Mouse (Mus musculus) liver, embryonic 16.5 days (tissue): ENCODE data around the gene Atg10. TPM values are rescaled to one million over a fixed set of nuclear protein-coding genes. Genes with fewer than 3 reads are reported as not detected.
A peak's percentile ranks its signal among the peaks of the same experiment; 100 is the strongest.

ENCODE experiments used
- ATAC-seq: fragments of 200-750 bp; cut with Nextera tagmentation; 2 replicates; pipeline ENCODE4 v1.8.0; 2017; ENCODE audit warnings: low read depth, mild to moderate bottlenecking, moderate number of reproducible peaks, moderate library complexity
- H3K27ac ChIP-seq: fragments of 300-500 bp; sonication (generic); 2 replicates; pipeline ENCODE4 v1.5.1; 2014; ENCODE audit warnings: mild to moderate bottlenecking, low read length
- H3K27me3 ChIP-seq: fragments of 300-500 bp; sonication (generic); 2 replicates; pipeline ENCODE4 v1.6.1; 2014; ENCODE audit warnings: low read depth, low read length, mixed read lengths; ENCODE audit not compliant: control insufficient read depth, insufficient read depth
- H3K36me3 ChIP-seq: fragments of 300-500 bp; sonication (generic); 2 replicates; pipeline ENCODE4 v1.6.1; 2014; ENCODE audit warnings: mild to moderate bottlenecking; ENCODE audit not compliant: control insufficient read depth, insufficient read depth
- H3K4me1 ChIP-seq: fragments of 300-500 bp; sonication (generic); 2 replicates; pipeline ENCODE4 v1.6.1; 2014; ENCODE audit warnings: low read depth, low read length, mixed read lengths; ENCODE audit not compliant: control insufficient read depth
- H3K4me2 ChIP-seq: fragments of 300-500 bp; sonication (generic); 2 replicates; pipeline ENCODE4 v1.6.1; 2014; ENCODE audit warnings: low read depth, low read length, mixed read lengths
- H3K4me3 ChIP-seq: fragments of 300-500 bp; sonication (generic); 2 replicates; pipeline ENCODE4 v1.5.1; 2014; ENCODE audit warnings: low read depth, mild to moderate bottlenecking, low read length
- H3K9ac ChIP-seq: fragments of 300-500 bp; sonication (generic); 2 replicates; pipeline ENCODE4 v1.6.1; 2014; ENCODE audit warnings: low read depth, low read length
- H3K9me3 ChIP-seq: fragments of 300-500 bp; sonication (generic); replicated peaks from 2 replicates; pipeline ENCODE4 v1.6.1; 2016; ENCODE audit warnings: low read length; ENCODE audit not compliant: control insufficient read depth
- WGBS: fragments of 180-500 bp; shearing (Covaris S2); extraction: QIAGEN DNeasy Blood & Tissue Kit; methylation state at CpG from one replicate; pipeline ENCODE4 v1.1.7; 2014; ENCODE audit not compliant: insufficient replicate concordance; 5-methylcytosine and 5-hydroxymethylcytosine counted together
- polyA plus RNA-seq: library from polyadenylated mRNA; unstranded; fragments of >200 nt; fragmentation: Nextera tagmentation; extraction: Ambion mirVana; gene quantifications from 2 replicates; pipeline ENCODE4 v1.2.1, GENCODE M21; 2015

Gene Atg10
- polyA plus RNA-seq, 1 experiment from 2014 or later, result 2.7 TPM

DNA sequence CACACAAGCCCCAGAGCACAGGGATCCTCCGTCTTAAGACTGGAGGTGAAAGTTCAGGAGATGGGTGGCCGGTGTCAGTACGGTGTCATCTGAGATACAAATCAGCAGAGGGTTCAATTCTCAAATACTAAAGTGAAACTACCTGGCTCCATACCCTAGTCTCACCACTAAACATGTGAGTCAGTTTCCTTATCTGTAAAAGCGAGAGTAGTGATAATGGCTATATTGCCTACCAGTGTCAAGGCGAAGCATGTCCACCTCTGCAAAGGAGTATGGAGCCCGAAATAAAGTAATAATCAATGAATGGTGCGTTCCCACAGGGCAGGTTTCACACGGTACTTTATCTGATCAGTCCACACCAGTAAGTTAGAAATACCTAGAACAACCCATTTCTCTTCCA is 43.4 kb downstream of the Atg10 start:
- Histone ChIP-seq H3K36me3 (no peaks in the 10 kb centered on the region), H3K4me2 (no peak overlapping the region), H3K4me3 (no peak overlapping the region), H3K27ac (no peak overlapping the region), H3K9ac (no peak overlapping the region), H3K27me3 (no peaks in the 10 kb centered on the region), H3K4me1 (no peaks in the 10 kb centered on the region), H3K9me3 (no peaks in the 10 kb centered on the region)
- no peak for ATAC-seq
- 56% methylated on average over 8 of the region's 8 CpGs for WGBS

DNA sequence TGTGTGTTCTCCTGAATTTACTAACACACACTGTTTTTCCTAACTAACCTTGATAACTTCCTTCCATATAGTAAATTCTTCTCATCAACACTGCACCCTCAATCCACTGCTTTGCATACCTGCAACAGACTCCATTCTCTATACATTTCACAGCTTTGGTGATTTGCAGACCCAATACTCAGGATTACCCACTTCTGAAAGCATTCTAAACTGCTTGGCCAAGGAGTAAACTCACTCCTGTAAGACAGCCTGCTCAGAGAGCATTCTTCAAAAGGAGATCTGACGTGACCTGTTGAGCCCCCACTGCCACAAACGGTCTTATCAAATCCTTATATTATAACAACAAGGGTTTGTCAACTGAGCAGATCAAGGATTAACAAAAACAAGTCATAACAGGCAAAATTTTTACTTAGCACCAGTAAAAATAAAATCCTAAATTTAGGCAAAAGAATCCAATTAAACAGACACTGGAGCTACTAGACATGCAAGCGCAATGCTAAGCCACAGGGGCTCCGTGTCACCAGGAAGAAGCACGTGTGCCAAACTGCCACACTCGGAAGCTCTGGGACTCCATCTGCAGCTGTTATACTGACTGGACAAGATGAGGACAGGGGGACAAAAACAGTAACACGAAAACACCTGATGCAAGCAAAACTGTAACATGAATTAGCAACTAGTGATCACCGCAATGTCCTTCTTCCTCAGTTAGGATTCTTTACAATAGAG is 44.4 kb downstream of the Atg10 start:
- Histone ChIP-seq H3K9me3 (no peaks in the 10 kb centered on the region), H3K4me2 (no peak overlapping the region), H3K36me3 (no peaks in the 10 kb centered on the region), H3K4me1 (no peaks in the 10 kb centered on the region), H3K27ac (no peak overlapping the region), H3K27me3 (no peaks in the 10 kb centered on the region), H3K4me3 (no peak overlapping the region), H3K9ac (no peak overlapping the region)
- ATAC-seq, result no peak
- WGBS, result 68% methylated on average over 8 of the region's 8 CpGs

DNA sequence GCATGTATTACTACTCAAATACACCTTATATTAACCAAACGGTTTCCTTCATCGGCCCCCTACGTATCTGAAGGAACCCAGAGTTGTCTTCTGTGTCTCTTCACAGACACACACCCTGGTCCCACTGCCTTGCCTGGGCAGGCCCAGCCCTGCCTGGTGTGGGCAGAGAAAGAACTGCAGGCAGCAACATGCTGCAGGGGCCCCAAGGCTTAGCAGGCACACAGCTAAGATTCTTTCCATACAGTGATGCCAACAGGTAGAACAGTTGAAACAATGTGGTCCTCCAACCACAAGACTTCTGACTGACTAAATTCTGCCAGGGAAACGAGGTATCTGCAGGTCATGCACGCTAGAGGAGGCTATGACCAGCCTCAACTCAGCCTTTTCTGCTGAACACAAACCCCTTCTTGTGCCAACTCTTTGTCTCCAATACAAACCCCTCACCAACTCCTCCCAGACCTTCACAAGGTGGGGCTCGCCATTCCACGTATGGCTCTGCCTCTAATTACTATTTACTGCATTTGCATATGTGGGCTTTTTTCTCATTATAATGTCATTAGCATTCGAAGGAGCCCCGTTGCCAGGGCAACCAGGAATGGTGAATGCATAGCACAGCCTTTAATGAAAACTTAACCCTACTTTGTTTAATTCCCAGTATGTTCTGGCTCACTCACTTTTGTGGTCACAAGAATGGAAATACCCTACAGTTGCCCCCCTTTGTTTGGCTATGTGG is 45.2 kb downstream of the Atg10 start:
- H3K27ac ChIP-seq, result no peak overlapping the region
- H3K4me2 ChIP-seq, result no peak overlapping the region
- H3K27me3 ChIP-seq, result no peaks in the 10 kb centered on the region
- 59% methylated on average over 9 of the region's 9 CpGs for WGBS
- H3K4me1 ChIP-seq, result no peaks in the 10 kb centered on the region
- no peaks in the 10 kb centered on the region for H3K9me3 ChIP-seq
- ATAC-seq, result no peak
- H3K4me3 ChIP-seq, result no peak overlapping the region
- no peaks in the 10 kb centered on the region for H3K36me3 ChIP-seq
- H3K9ac ChIP-seq, result no peak overlapping the region

DNA sequence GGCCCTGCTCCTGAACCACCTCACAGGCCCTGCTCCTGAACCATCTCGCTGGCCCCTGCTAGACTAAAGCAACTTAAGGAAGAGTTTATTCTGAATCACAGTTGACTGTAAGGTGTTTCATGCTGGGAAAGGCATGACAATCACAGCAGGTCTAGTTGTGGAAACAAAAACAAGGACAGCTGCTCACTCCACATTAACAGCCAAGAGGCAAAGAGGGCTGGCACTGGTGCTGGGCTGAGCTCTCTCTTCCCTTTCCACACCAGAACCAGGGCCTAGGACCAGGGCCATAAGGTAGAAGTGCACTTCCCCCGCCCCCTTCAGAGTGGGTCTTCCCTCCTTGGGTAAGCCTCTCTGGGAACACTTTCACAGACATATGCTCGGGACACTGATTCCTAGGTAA is 48.4 kb downstream of the Atg10 start:
- Histone ChIP-seq H3K9ac (no peak overlapping the region), H3K4me3 (no peak overlapping the region), H3K9me3 (no peaks in the 10 kb centered on the region), H3K4me1 (no peaks in the 10 kb centered on the region), H3K27me3 (no peaks in the 10 kb centered on the region), H3K36me3 (no peaks in the 10 kb centered on the region), H3K27ac (no peak overlapping the region), H3K4me2 (no peak overlapping the region)
- ATAC-seq, result no peak
- WGBS, result 57% methylated on average over 3 of the region's 3 CpGs

DNA sequence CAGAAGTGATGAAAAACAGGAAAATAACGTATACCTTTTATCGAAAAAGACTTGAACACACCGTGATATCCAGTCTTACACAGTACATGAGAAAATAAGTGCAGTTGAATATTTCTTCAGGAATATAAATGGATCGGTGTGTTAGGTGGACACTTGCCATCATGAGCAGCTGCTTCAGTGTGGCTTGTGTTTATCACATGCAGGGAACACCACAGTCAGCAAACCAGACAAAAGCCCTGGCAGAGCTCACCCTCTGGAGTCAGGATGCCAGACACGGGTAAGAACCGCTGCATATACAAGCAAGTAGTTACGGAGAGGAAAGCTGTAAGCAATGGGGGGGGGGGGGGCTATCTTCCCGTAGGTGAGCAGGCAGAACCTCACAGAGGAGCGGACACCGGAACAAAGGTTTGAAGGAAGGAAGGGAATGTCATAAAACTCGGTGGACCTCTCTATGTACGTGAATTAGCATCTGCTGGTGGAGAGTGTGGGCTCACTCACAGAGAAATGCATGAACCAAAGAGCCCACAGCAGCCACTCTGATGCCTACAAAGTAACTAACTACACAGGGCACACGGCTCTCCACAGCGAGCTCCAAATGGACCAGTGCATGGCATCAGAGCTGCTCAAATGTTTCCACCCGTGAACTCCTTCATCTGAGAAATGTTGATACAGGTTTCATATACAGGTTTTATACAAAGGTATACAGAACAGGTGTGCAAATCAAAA is 51.8 kb downstream of the Atg10 start:
- Histone ChIP-seq H3K4me3 (no peak overlapping the region), H3K9me3 (no peaks in the 10 kb centered on the region), H3K9ac (no peak overlapping the region), H3K36me3 (no peaks in the 10 kb centered on the region), H3K4me2 (no peak overlapping the region), H3K27me3 (no peaks in the 10 kb centered on the region), H3K4me1 (peaks cover 4% of the 10 kb centered on the region; the same call in 1 of the 2 replicates), H3K27ac (no peak overlapping the region)
- no peak for ATAC-seq
- WGBS, result 76% methylated on average over 15 of the region's 15 CpGs

DNA sequence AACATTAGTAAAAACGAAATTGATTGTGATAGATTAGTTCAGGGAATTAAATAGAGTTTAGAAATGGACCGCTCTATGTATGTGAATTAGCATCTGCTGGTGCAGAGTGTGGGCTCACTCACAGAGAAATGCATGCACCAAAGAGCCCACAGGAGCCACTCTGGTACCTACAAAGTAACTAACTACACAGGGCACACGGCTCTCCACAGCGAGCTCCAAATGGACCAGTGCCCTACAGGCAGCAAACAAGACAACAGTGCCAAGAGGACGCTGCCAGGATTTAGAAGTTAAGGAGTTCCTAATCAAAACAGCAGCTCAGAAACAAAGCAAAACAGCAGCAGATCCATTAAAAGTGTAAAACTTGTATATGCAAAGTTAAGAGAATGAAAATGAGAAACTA is 52.6 kb downstream of the Atg10 start:
- peaks cover 6% of the 10 kb centered on the region; the same call in 1 of the 2 replicates for H3K4me1 ChIP-seq
- H3K4me3 ChIP-seq, result no peak overlapping the region
- 69% methylated on average over 5 of the region's 5 CpGs for WGBS
- no peak overlapping the region for H3K9ac ChIP-seq
- no peaks in the 10 kb centered on the region for H3K27me3 ChIP-seq
- no peaks in the 10 kb centered on the region for H3K36me3 ChIP-seq
- ATAC-seq, result no peak
- no peaks in the 10 kb centered on the region for H3K9me3 ChIP-seq
- H3K4me2 ChIP-seq, result no peak overlapping the region
- H3K27ac ChIP-seq, result no peak overlapping the region

DNA sequence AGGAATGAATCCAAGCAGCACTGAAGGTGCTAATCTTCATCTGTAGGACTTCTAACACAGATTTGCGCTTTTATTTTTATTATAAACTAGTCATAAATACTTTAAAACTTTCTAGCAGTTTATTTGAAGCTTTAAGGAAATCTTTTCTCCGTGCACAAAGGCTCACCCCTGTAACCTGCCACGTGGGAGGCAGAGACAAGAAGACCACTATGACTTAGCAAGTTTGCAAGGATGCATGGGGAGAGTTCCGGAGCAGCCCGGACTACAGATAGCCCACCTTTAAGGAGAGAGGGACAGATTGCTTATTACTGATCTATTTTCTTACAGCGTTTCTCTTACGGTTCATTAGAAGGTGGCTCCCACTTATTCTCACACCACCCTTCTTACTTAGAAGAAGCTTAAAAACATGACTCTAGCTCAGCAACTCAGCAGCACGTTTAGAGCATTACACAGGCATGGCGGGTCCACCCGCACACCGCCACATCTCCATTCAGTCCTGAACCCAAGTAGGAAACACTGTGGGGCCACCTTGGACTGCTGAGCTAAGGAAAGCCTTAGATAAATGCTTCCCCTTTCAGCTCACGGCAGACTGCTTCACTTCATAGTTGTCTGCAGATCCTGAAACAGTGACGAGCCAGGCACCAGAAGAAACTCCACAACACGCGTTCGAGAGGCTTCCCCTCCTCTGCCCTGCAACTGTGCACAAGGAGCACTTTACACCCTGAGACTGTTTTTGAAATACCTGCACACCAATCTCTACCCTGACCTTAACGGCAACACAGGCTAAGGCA is 54.0 kb downstream of the Atg10 start:
- H3K36me3 ChIP-seq, result no peaks in the 10 kb centered on the region
- no peak overlapping the region for H3K27ac ChIP-seq
- WGBS, result 24% methylated on average over 17 of the region's 17 CpGs
- no peak overlapping the region for H3K4me3 ChIP-seq
- H3K4me1 ChIP-seq, result peaks cover 6% of the 10 kb centered on the region; the same call in 1 of the 2 replicates
- no peak for ATAC-seq
- no peak overlapping the region for H3K9ac ChIP-seq
- H3K4me2 ChIP-seq, result peak overlapping the region; percentile 49
- no peaks in the 10 kb centered on the region for H3K27me3 ChIP-seq
- no peaks in the 10 kb centered on the region for H3K9me3 ChIP-seq

DNA sequence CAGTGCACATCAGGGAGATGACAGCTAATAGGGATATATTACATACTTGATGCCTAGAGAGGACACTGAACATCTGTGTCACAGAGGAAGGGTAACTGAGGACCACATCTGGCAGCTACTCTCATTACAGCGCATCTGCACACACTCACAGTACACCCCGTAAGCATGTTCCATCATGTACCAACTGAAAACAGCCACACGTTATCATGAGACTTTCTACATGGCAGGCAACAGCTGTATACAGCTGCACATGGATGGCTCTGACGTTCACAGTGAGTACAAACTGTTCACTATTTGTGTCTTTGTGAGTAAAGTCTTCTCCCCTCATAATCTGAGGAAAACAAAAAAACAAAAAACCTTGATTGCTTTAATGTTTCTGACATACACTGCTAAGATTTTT is 55.3 kb downstream of the Atg10 start:
- no peak overlapping the region for H3K9ac ChIP-seq
- H3K9me3 ChIP-seq, result no peaks in the 10 kb centered on the region
- H3K4me2 ChIP-seq, result no peak overlapping the region
- peaks cover 6% of the 10 kb centered on the region; the same call in 1 of the 2 replicates for H3K4me1 ChIP-seq
- H3K27ac ChIP-seq, result no peak overlapping the region
- no peak overlapping the region for H3K4me3 ChIP-seq
- no peaks in the 10 kb centered on the region for H3K36me3 ChIP-seq
- no peak for ATAC-seq
- H3K27me3 ChIP-seq, result no peaks in the 10 kb centered on the region
- 55% methylated on average over 4 of the region's 4 CpGs for WGBS
